Mouse (Mus musculus): ENCODE measurements around the gene Tmem88b.
"Not testable (repeated sequence)": the region's sequence is repeated elsewhere in the genome, so short reads cannot be mapped to it uniquely, and the experiment has no call there.

The Tmem88b gene

GRCm38 (mm10) chr4:155791240-155791933, 5.7 kb upstream of the Tmem88b start:
- in situ Hi-C loops (cut with MboI; ENCODE audit: unreplicated experiment in 2 of 2), result no loop called here

GRCm38 (mm10) chr4:155790650-155791161, 5.0 kb upstream of the Tmem88b start:
- in situ Hi-C loops (cut with MboI; ENCODE audit: unreplicated experiment in 2 of 2), result no loop called here

- in situ Hi-C loops (cut with MboI; ENCODE audit: unreplicated experiment in 2 of 2), result no loop called here
Measured at GRCm38 (mm10) chr4:155790021-155790489, 4.4 kb upstream of the Tmem88b start, which contains the start of gene Ankrd65. TSS of gene Ankrd65 (plus strand) at chr4:155790439.

- in situ Hi-C loops (cut with MboI; ENCODE audit: unreplicated experiment in 2 of 2), result not testable (repeated sequence)
Measured at GRCm38 (mm10) chr4:155788833-155789232, 3.2 kb upstream of the Tmem88b start.

GRCm38 (mm10) chr4:155788300-155788699, 2.6 kb upstream of the Tmem88b start:
- in situ Hi-C loops (cut with MboI; ENCODE audit: unreplicated experiment in 2 of 2), result no loop called here

- in situ Hi-C loops (cut with MboI; ENCODE audit: unreplicated experiment in 2 of 2), result no loop called here
Measured at GRCm38 (mm10) chr4:155785246-155785645, 428 bp downstream of the Tmem88b start.

- in situ Hi-C loops (cut with MboI; ENCODE audit: unreplicated experiment in 2 of 2), result no loop called here
Measured at GRCm38 (mm10) chr4:155784081-155784701, 1.5 kb downstream of the Tmem88b start.

- in situ Hi-C loops (cut with MboI; ENCODE audit: unreplicated experiment in 2 of 2), result no loop called here
Measured at GRCm38 (mm10) chr4:155783486-155784080, 2.1 kb downstream of the Tmem88b start.

- in situ Hi-C loops (cut with MboI; ENCODE audit: unreplicated experiment in 2 of 2), result no loop called here
Measured at GRCm38 (mm10) chr4:155780895-155781294, 4.8 kb downstream of the Tmem88b start.

- in situ Hi-C loops (cut with MboI; ENCODE audit: unreplicated experiment in 2 of 2), result loop anchor here (10.0 kb wide), 2 partner anchors 135 to 455 kb away; partner anchors contain the start of gene Gm10563 (in 1 of the 2)
Measured at GRCm38 (mm10) chr4:155779498-155779897, 6.2 kb downstream of the Tmem88b start.

GRCm38 (mm10) chr4:155777816-155778215, 7.9 kb downstream of the Tmem88b start:
- in situ Hi-C loops (cut with MboI; ENCODE audit: unreplicated experiment in 2 of 2), result loop anchor here (10.0 kb wide), 2 partner anchors 133 to 453 kb away; partner anchors contain the start of gene Gm10563 (in 1 of the 2)

GRCm38 (mm10) chr4:155776704-155777335, 8.9 kb downstream of the Tmem88b start:
- in situ Hi-C loops (cut with MboI; ENCODE audit: unreplicated experiment in 2 of 2), result loop anchor here (10.0 kb wide), 2 partner anchors 132 to 452 kb away; partner anchors contain the start of gene Gm10563 (in 1 of the 2)

- in situ Hi-C loops (cut with MboI; ENCODE audit: unreplicated experiment in 2 of 2), result loop anchor here (10.0 kb wide), 2 partner anchors 131 to 451 kb away; partner anchors contain the start of gene Gm10563 (in 1 of the 2)
Measured at GRCm38 (mm10) chr4:155775855-155776254, 9.8 kb downstream of the Tmem88b start.

GRCm38 (mm10) chr4:155774971-155775740, 10.5 kb downstream of the Tmem88b start:
- in situ Hi-C loops (cut with MboI; ENCODE audit: unreplicated experiment in 2 of 2), result loop anchor here (10.0 kb wide), 2 partner anchors 130 to 450 kb away; partner anchors contain the start of gene Gm10563 (in 1 of the 2)

- in situ Hi-C loops (cut with MboI; ENCODE audit: unreplicated experiment in 2 of 2), result loop anchor here (10.0 kb wide), 2 partner anchors 130 to 450 kb away; partner anchors contain the start of gene Gm10563 (in 1 of the 2)
Measured at GRCm38 (mm10) chr4:155774280-155774754, 11.4 kb downstream of the Tmem88b start, which contains the start of gene Vwa1. TSS of gene Vwa1 (minus strand) at chr4:155774698.

- in situ Hi-C loops (cut with MboI; ENCODE audit: unreplicated experiment in 2 of 2), result loop anchor here (10.0 kb wide), 2 partner anchors 129 to 449 kb away; partner anchors contain the start of gene Gm10563 (in 1 of the 2)
Measured at GRCm38 (mm10) chr4:155773335-155774078, 12.2 kb downstream of the Tmem88b start.

- in situ Hi-C loops (cut with MboI; ENCODE audit: unreplicated experiment in 2 of 2), result loop anchor here (10.0 kb wide), 2 partner anchors 128 to 448 kb away; partner anchors contain the start of gene Gm10563 (in 1 of the 2)
Measured at GRCm38 (mm10) chr4:155772786-155773185, 12.9 kb downstream of the Tmem88b start.

- in situ Hi-C loops (cut with MboI; ENCODE audit: unreplicated experiment in 2 of 2), result loop anchor here (10.0 kb wide), 2 partner anchors 127 to 447 kb away; partner anchors contain the start of gene Gm10563 (in 1 of the 2)
Measured at GRCm38 (mm10) chr4:155771706-155772105, 14.0 kb downstream of the Tmem88b start.
